Mouse (Mus musculus): ENCODE data around the gene Clps.

DNA sequence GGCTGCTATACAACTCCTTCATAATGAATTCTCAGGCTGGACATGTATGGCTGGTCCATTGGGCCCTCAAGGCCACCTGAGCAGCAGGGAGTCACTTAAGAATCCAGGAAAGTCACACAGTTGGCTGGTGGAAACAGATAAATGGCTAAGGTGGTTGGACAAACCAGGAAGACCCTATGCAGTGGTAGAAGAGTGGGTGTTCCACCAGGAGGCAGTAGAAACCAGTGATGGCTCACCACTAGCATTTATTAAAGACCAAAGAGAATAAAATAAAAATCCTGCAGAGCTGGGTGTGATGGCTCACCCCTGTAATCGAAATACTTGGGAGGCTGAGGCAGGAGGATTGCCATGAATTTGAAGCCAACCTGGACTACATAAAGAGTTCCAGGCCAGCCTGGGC, 13.6 kb downstream of the Clps start:
- TF ChIP-seq KAT2A (IDR thresholded peaks at IDR 0.05; ENCODE audit: insufficient replicate concordance, low read length) (no peak), CTCF (conservative IDR thresholded peaks at IDR 0.05 in 1 of 2, IDR thresholded peaks at IDR 0.05 in 1 of 2; ENCODE audit: low read depth in 2 of 2, low read length in 2 of 2) (peak in 1 of 2 experiments; percentile 25; a peak in 1 of 4 replicates), MYC (IDR thresholded peaks at IDR 0.05; ENCODE audit: low read depth, low read length) (no peak), POLR2A (IDR thresholded peaks at IDR 0.05; ENCODE audit: low read depth, low read length) (no peak), MAX (IDR thresholded peaks at IDR 0.05; ENCODE audit: low read length) (no peak), POLR2AphosphoS2 (IDR thresholded peaks at IDR 0.05; ENCODE audit: low read depth, low read length) (no peak), EP300 (IDR thresholded peaks at IDR 0.05; ENCODE audit: low read length) (no peak), USF1 (IDR thresholded peaks at IDR 0.05; ENCODE audit: low read depth, low read length) (no peak), ZNF384 (IDR thresholded peaks at IDR 0.05; ENCODE audit: low read depth, low read length) (no peak), NRF1 (IDR thresholded peaks at IDR 0.05; ENCODE audit: low read depth, low read length) (no peak), E2F4 (IDR thresholded peaks at IDR 0.05; ENCODE audit: insufficient replicate concordance, low read depth, low read length) (no peak)
